Mouse (Mus musculus) adrenal gland, adult 18-20 months (tissue): Measurements from ENCODE around the gene Serpinb6c. TPM values are rescaled to one million over a fixed set of nuclear protein-coding genes. Genes with fewer than 3 reads are reported as not detected.

Source experiments
- total RNA-seq, 2 experiments: library from RNA; stranded (reverse); gene quantifications; 1 replicate in 1 of 2; 2 replicates in 1 of 2; pipeline ENCODE4 v1.2.3; 2021

Gene Serpinb6c
- total RNA-seq, 2 experiments from 2014 or later = 0.45 to 0.60 TPM

Other genes with a start within 250 kb of the Serpinb6c start
- gene Serpinb6d, start 244.3 kb downstream of the Serpinb6c start, total RNA-seq = not detected
- gene Serpinb6e, start 62.3 kb downstream of the Serpinb6c start, total RNA-seq = not detected
- gene Nqo2, start 59.0 kb upstream of the Serpinb6c start, total RNA-seq = 10 to 100 TPM; 28.6 to 51.8 TPM
- gene Ripk1, start 96.7 kb upstream of the Serpinb6c start, total RNA-seq = 10 to 100 TPM; 23.6 to 31.1 TPM
- 100 to 1,000 TPM; 279 to 624 TPM for gene Serpinb6a, start 97.1 kb upstream of the Serpinb6c start, total RNA-seq
- gene Bphl, start 131.9 kb upstream of the Serpinb6c start, total RNA-seq = 10 to 100 TPM; 81.0 to 98.3 TPM
- 10 to 100 TPM; 35.1 to 85.9 TPM for gene Tubb2a, start 172.3 kb upstream of the Serpinb6c start, total RNA-seq
- gene Tubb2b, start 224.8 kb upstream of the Serpinb6c start, total RNA-seq = 1 to 10 TPM; 1.0 to 2.9 TPM